Mouse (Mus musculus): ENCODE data around the gene Necab2. TPM values are rescaled to one million over a fixed set of nuclear protein-coding genes. Genes with fewer than 3 reads are reported as not detected.

Necab2 gene
- polyA plus RNA-seq, 1 experiment from 2014 or later: 4.6 TPM

DNA sequence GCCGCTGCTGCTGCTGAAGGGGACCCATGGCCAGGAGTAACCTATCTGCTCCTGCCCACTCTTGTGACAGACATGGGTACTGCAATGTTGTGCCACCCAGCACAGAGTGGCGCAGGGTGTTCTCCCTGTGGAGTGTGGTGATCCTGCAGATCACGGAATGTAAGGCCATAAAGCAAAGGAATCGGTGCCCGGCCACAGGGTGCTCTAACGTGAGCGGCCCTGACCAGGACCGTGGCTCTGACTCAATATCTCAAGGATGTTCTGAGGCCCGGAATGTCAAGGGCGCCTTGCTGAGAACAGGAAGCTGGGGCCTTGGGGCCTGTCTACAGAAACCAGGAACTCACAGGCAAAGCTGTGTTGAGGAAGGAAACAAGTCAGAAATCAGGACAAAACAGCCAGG, 21.0 kb upstream of the Necab2 start:
- Histone ChIP-seq H3K4me1 (ENCODE audit: control insufficient read depth, insufficient read depth, low read length) (peaks cover 17% of the 10 kb centered on the region; the same call in 1 of the 2 replicates), H3K4me2 (replicated peaks; ENCODE audit: low read depth, low read length) (no peak overlapping the region), H3K36me3 (ENCODE audit: control insufficient read depth, insufficient read depth, low read length) (no peaks in the 10 kb centered on the region), H3K9me3 (ENCODE audit: control insufficient read depth, low read length) (no peaks in the 10 kb centered on the region), H3K9ac (ENCODE audit: low read depth, low read length) (no peak overlapping the region), H3K27me3 (ENCODE audit: control insufficient read depth, insufficient read depth, low read length) (no peaks in the 10 kb centered on the region), H3K27ac (ENCODE audit: low read depth, low read length) (peak overlapping the region; percentile 68; the same call in 1 of the 2 replicates), H3K4me3 (ENCODE audit: low read length) (no peak overlapping the region)
- no peak for ATAC-seq (ENCODE audit: low FRiP score, low TSS enrichment)
- 82% methylated on average over 10 of the region's 10 CpGs for WGBS

DNA sequence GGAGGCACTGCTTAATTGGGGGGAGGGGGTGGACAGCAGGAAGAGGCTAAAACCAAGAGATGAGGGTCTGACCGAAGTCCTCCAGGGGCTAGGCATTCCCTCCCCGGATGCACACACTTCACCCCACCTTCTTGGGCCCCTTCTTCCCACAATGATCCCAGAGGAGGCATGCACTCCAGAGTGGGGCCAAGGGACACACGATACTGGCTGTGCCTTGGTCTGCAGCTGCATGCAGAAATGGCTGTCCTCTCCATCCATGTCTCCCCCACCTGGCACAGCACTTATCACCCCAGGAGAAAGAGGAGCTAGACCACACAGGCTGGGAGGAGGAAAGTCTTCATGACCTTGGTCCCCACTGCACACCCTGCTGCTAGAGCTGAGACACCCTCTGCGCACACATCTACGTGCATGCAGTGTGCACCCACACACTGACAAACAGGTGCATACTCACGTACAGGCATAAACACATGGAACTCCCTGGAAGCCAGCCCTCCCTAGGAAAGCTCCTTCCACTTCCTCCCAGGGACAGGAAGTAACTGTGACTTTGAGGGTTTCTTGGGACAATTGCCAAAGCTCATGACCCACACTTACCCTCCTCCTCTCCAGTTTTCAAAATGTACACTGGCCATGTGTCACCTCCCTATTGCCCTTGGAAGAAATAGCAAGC, 20.3 kb upstream of the Necab2 start:
- 68% methylated on average over 6 of the region's 6 CpGs for WGBS
- H3K4me2 ChIP-seq (replicated peaks; ENCODE audit: low read depth, low read length): no peak overlapping the region
- peaks cover 17% of the 10 kb centered on the region; the same call in 1 of the 2 replicates for H3K4me1 ChIP-seq (ENCODE audit: control insufficient read depth, insufficient read depth, low read length)
- no peaks in the 10 kb centered on the region for H3K36me3 ChIP-seq (ENCODE audit: control insufficient read depth, insufficient read depth, low read length)
- ATAC-seq (ENCODE audit: low FRiP score, low TSS enrichment): no peak
- no peaks in the 10 kb centered on the region for H3K27me3 ChIP-seq (ENCODE audit: control insufficient read depth, insufficient read depth, low read length)
- H3K4me3 ChIP-seq (ENCODE audit: low read length): no peak overlapping the region
- peak overlapping the region; percentile 68; the same call in 1 of the 2 replicates for H3K27ac ChIP-seq (ENCODE audit: low read depth, low read length)
- no peak overlapping the region for H3K9ac ChIP-seq (ENCODE audit: low read depth, low read length)
- no peaks in the 10 kb centered on the region for H3K9me3 ChIP-seq (ENCODE audit: control insufficient read depth, low read length)

DNA sequence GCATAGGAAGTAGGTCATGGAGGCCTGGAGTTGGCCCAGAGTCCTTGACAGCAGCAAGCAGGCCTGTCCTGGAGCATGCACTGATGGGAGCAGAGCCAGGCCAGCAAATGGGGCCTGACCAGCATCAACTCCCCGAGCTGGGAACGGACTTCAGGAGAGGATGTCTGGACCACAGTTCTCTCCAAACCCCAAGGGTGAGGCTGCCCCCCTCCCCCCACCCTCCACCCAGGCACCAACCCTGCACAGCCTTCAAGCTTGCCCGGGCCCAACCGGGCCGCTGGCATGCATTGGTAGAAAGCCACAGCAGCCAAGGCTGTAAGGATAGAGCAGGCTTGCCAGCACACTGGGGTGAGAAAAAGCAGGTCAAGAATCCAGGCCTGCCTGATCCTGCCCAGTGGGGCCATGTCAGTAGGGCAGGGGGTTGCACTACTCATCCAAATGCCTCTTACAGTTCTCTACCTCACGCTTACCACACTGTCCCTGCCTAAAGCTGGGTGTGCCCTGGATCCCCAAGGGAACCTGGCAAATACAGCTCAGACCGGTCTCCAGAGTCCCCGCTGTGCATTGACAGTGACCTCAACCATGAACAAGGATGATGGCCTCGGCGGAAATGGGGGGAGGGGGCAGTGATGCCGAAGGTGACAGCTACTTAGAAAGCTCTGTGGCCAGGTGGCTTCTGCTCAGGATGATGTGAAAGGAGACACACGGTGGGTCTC, 18.7 kb upstream of the Necab2 start:
- no peak for ATAC-seq (ENCODE audit: low FRiP score, low TSS enrichment)
- H3K27me3 ChIP-seq (ENCODE audit: control insufficient read depth, insufficient read depth, low read length): no peaks in the 10 kb centered on the region
- no peaks in the 10 kb centered on the region for H3K36me3 ChIP-seq (ENCODE audit: control insufficient read depth, insufficient read depth, low read length)
- H3K9me3 ChIP-seq (ENCODE audit: control insufficient read depth, low read length): no peaks in the 10 kb centered on the region
- H3K4me2 ChIP-seq (replicated peaks; ENCODE audit: low read depth, low read length): no peak overlapping the region
- H3K4me3 ChIP-seq (ENCODE audit: low read length): no peak overlapping the region
- H3K27ac ChIP-seq (ENCODE audit: low read depth, low read length): no peak overlapping the region
- no peak overlapping the region for H3K9ac ChIP-seq (ENCODE audit: low read depth, low read length)
- WGBS: 72% methylated on average over 12 of the region's 12 CpGs
- peaks cover 17% of the 10 kb centered on the region; the same call in 1 of the 2 replicates for H3K4me1 ChIP-seq (ENCODE audit: control insufficient read depth, insufficient read depth, low read length)

- WGBS: 38% methylated on average over 7 of the region's 7 CpGs
- Histone ChIP-seq H3K36me3 (ENCODE audit: control insufficient read depth, insufficient read depth, low read length) (no peaks in the 10 kb centered on the region), H3K27ac (ENCODE audit: low read depth, low read length) (no peak overlapping the region), H3K9ac (ENCODE audit: low read depth, low read length) (no peak overlapping the region), H3K9me3 (ENCODE audit: control insufficient read depth, low read length) (no peaks in the 10 kb centered on the region), H3K4me3 (ENCODE audit: low read length) (no peak overlapping the region), H3K4me2 (replicated peaks; ENCODE audit: low read depth, low read length) (no peak overlapping the region), H3K27me3 (ENCODE audit: control insufficient read depth, insufficient read depth, low read length) (no peaks in the 10 kb centered on the region), H3K4me1 (ENCODE audit: control insufficient read depth, insufficient read depth, low read length) (peaks cover 17% of the 10 kb centered on the region; the same call in 1 of the 2 replicates)
- ATAC-seq (ENCODE audit: low FRiP score, low TSS enrichment): peak; percentile 33; the same call in 1 of the 2 replicates
These were observed 18.2 kb upstream of the Necab2 start for GRCm38 (mm10) chr8:119428350-119428740.

GRCm38 (mm10) chr8:119428766-119429327, 17.7 kb upstream of the Necab2 start:
- no peak overlapping the region for H3K4me3 ChIP-seq (ENCODE audit: low read length)

DNA sequence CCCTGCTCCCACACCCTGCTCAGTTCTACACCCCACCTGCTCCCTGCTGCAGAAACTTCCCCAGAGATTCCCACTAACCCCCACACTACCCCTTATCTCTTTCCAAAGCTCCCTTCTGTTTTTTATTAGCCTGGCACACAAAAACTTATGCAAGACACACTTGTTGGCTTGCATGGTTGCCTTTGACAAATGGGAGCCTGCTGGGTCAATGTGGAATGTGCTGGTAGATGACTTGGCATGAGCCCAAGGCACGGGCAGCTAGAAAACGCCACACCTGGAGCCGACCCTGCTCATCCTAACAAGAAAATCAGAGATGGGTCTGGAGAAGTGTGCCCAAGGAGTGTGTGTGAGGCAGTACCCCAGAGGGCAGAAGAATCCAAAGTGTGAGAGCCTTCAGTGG, 17.0 kb upstream of the Necab2 start:
- WGBS: 86% methylated on average over 3 of the region's 3 CpGs
- no peaks in the 10 kb centered on the region for H3K27me3 ChIP-seq (ENCODE audit: control insufficient read depth, insufficient read depth, low read length)
- no peak overlapping the region for H3K4me3 ChIP-seq (ENCODE audit: low read length)
- H3K4me2 ChIP-seq (replicated peaks; ENCODE audit: low read depth, low read length): no peak overlapping the region
- ATAC-seq (ENCODE audit: low FRiP score, low TSS enrichment): no peak
- no peaks in the 10 kb centered on the region for H3K9me3 ChIP-seq (ENCODE audit: control insufficient read depth, low read length)
- H3K36me3 ChIP-seq (ENCODE audit: control insufficient read depth, insufficient read depth, low read length): no peaks in the 10 kb centered on the region
- H3K4me1 ChIP-seq (ENCODE audit: control insufficient read depth, insufficient read depth, low read length): peaks cover 7% of the 10 kb centered on the region; the same call in 1 of the 2 replicates
- no peak overlapping the region for H3K9ac ChIP-seq (ENCODE audit: low read depth, low read length)
- H3K27ac ChIP-seq (ENCODE audit: low read depth, low read length): no peak overlapping the region

More at GRCm38 (mm10) chr8:119428766-119429327, 17.7 kb upstream of the Necab2 start:
- H3K9ac ChIP-seq (ENCODE audit: low read depth, low read length): no peak overlapping the region
- 70% methylated on average over 5 of the region's 5 CpGs for whole genome bisulfite sequencing
- H3K4me2 ChIP-seq (replicated peaks; ENCODE audit: low read depth, low read length): no peak overlapping the region
- H3K27ac ChIP-seq (ENCODE audit: low read depth, low read length): no peak overlapping the region
- H3K27me3 ChIP-seq (ENCODE audit: control insufficient read depth, insufficient read depth, low read length): no peaks in the 10 kb centered on the region
- no peak for ATAC-seq (ENCODE audit: low FRiP score, low TSS enrichment)
- H3K4me1 ChIP-seq (ENCODE audit: control insufficient read depth, insufficient read depth, low read length): peaks cover 14% of the 10 kb centered on the region; the same call in 1 of the 2 replicates
- H3K9me3 ChIP-seq (ENCODE audit: control insufficient read depth, low read length): no peaks in the 10 kb centered on the region
- no peaks in the 10 kb centered on the region for H3K36me3 ChIP-seq (ENCODE audit: control insufficient read depth, insufficient read depth, low read length)

GRCm38 (mm10) chr8:119430250-119430649, 16.3 kb upstream of the Necab2 start:
- Histone ChIP-seq H3K9ac (ENCODE audit: low read depth, low read length) (no peak overlapping the region), H3K9me3 (ENCODE audit: control insufficient read depth, low read length) (no peaks in the 10 kb centered on the region), H3K4me3 (ENCODE audit: low read length) (no peak overlapping the region), H3K4me2 (replicated peaks; ENCODE audit: low read depth, low read length) (no peak overlapping the region), H3K36me3 (ENCODE audit: control insufficient read depth, insufficient read depth, low read length) (no peaks in the 10 kb centered on the region), H3K4me1 (ENCODE audit: control insufficient read depth, insufficient read depth, low read length) (peaks cover 5% of the 10 kb centered on the region; the same call in 1 of the 2 replicates), H3K27me3 (ENCODE audit: control insufficient read depth, insufficient read depth, low read length) (no peaks in the 10 kb centered on the region), H3K27ac (ENCODE audit: low read depth, low read length) (no peak overlapping the region)
- no peak for ATAC-seq (ENCODE audit: low FRiP score, low TSS enrichment)
- WGBS: 64% methylated on average over 8 of the region's 8 CpGs

- Histone ChIP-seq H3K9me3 (ENCODE audit: control insufficient read depth, low read length) (no peaks in the 10 kb centered on the region), H3K36me3 (ENCODE audit: control insufficient read depth, insufficient read depth, low read length) (no peaks in the 10 kb centered on the region), H3K4me1 (ENCODE audit: control insufficient read depth, insufficient read depth, low read length) (peaks cover 5% of the 10 kb centered on the region; the same call in 1 of the 2 replicates), H3K4me3 (ENCODE audit: low read length) (no peak overlapping the region), H3K9ac (ENCODE audit: low read depth, low read length) (no peak overlapping the region), H3K27ac (ENCODE audit: low read depth, low read length) (no peak overlapping the region), H3K4me2 (replicated peaks; ENCODE audit: low read depth, low read length) (no peak overlapping the region), H3K27me3 (ENCODE audit: control insufficient read depth, insufficient read depth, low read length) (no peaks in the 10 kb centered on the region)
- WGBS: 85% methylated on average over 7 of the region's 7 CpGs
- no peak for ATAC-seq (ENCODE audit: low FRiP score, low TSS enrichment)
These were observed 15.8 kb upstream of the Necab2 start for GRCm38 (mm10) chr8:119430690-119431089.

DNA sequence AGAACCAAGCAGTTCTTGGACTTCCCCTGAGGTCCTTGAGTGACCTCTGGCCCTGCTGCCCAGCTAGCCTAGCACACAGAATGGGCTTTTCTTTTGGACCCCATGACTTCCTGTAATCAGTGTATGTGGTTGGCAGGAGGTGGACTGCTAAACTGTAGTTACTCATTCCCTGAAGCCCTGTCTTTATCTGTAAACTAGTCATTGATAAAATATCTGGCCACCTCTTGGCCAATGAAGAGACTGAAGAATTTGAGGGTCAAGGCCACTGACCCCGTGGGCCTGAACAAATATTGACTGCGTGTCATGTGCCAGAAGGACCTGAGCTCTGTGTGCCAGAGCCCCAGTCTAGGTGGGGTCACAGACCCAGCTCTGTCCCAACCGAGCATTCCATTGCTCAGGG, 14.1 kb upstream of the Necab2 start:
- H3K4me2 ChIP-seq (replicated peaks; ENCODE audit: low read depth, low read length): no peak overlapping the region
- no peaks in the 10 kb centered on the region for H3K9me3 ChIP-seq (ENCODE audit: control insufficient read depth, low read length)
- no peak overlapping the region for H3K27ac ChIP-seq (ENCODE audit: low read depth, low read length)
- H3K4me1 ChIP-seq (ENCODE audit: control insufficient read depth, insufficient read depth, low read length): peaks cover 10% of the 10 kb centered on the region
- no peak overlapping the region for H3K9ac ChIP-seq (ENCODE audit: low read depth, low read length)
- 55% methylated on average over 3 of the region's 3 CpGs for WGBS
- H3K36me3 ChIP-seq (ENCODE audit: control insufficient read depth, insufficient read depth, low read length): no peaks in the 10 kb centered on the region
- no peak overlapping the region for H3K4me3 ChIP-seq (ENCODE audit: low read length)
- no peaks in the 10 kb centered on the region for H3K27me3 ChIP-seq (ENCODE audit: control insufficient read depth, insufficient read depth, low read length)
- ATAC-seq (ENCODE audit: low FRiP score, low TSS enrichment): no peak

All from kidney, embryonic 14.5 days (tissue).